12 mouse cellular contexts compared by ENCODE assay signal in genomic region chr16:30515418-30515817, GRCm38 (mm10). TPM values are rescaled to one million over a fixed set of nuclear protein-coding genes. Genes with fewer than 3 reads are reported as not detected.
DNase-seq lines count a peak whose midpoint lies in the region; ATAC-seq and TF ChIP-seq lines count a peak whose summit lies in the region.
"Had no signal": no experiment of that assay in that cellular context is flagged by ENCODE, and none has a peak within 500 bp of the region (broad histone marks: within the 10 kb centered on the region; RNA-seq: fewer than 3 reads in every experiment).

No protein-coding gene starts in this region.

- ATAC-seq in lung, embryonic 14.5 days (ENCODE audit: insufficient read depth): no peak

- H3K4me1 ChIP-seq in lung, embryonic 14.5 days (ENCODE audit: insufficient read depth): peaks cover 26% of the 10 kb centered on the region

- no peak overlapping the region for H3K4me3 ChIP-seq in lung, embryonic 14.5 days (ENCODE audit: low read depth, low read length)
- H3K4me3 ChIP-seq: embryonic facial prominence, embryonic 15.5 days; liver, embryonic 15.5 days had no signal

- H3K36me3 ChIP-seq in lung, embryonic 14.5 days (ENCODE audit: insufficient read depth): no peaks in the 10 kb centered on the region
- no peaks in the 10 kb centered on the region for H3K36me3 ChIP-seq in splenic B cell, adult 2 months (ENCODE audit: control insufficient read depth, insufficient read depth, low read length, poor library complexity, severe bottlenecking)
- H3K36me3 ChIP-seq: embryonic facial prominence, embryonic 15.5 days; liver, embryonic 15.5 days had no signal

- H3K27me3 ChIP-seq in lung, embryonic 14.5 days (ENCODE audit: insufficient read depth, low read length): no peaks in the 10 kb centered on the region
- H3K27me3 ChIP-seq in splenic B cell, adult 2 months (ENCODE audit: control insufficient read depth, insufficient read depth, low read length, poor library complexity, severe bottlenecking): no peaks in the 10 kb centered on the region
- H3K27me3 ChIP-seq: embryonic facial prominence, embryonic 15.5 days had no signal

- 65% methylated on average over 12 of the region's 12 CpGs for WGBS in lung, embryonic 14.5 days

- no peak overlapping the region for H3K9ac ChIP-seq in lung, embryonic 14.5 days
- H3K9ac ChIP-seq: embryonic facial prominence, embryonic 15.5 days; liver, embryonic 15.5 days had no signal

- TF ChIP-seq CTCF in lung, embryonic 14.5 days (IDR thresholded peaks at IDR 0.05; ENCODE audit: low read depth): peak; percentile 61

- no peak overlapping the region for H3K4me2 ChIP-seq in lung, embryonic 14.5 days
- H3K4me2 ChIP-seq: embryonic facial prominence, embryonic 15.5 days; heart, embryonic 11.5 days; liver, embryonic 15.5 days had no signal

- no peaks in the 10 kb centered on the region for H3K9me3 ChIP-seq in lung, embryonic 14.5 days (ENCODE audit: low read depth, low read length)
- H3K9me3 ChIP-seq: embryonic facial prominence, embryonic 15.5 days; liver, embryonic 15.5 days had no signal

- no peak overlapping the region for H3K27ac ChIP-seq in lung, embryonic 14.5 days (ENCODE audit: low read depth)
- H3K27ac ChIP-seq: embryonic facial prominence, embryonic 15.5 days; liver, embryonic 15.5 days had no signal

- DNase-seq in heart, adult 11 months: peak; percentile 73
- DNase-seq in heart, adult 18-20 months: no peak
- peak; percentile 46 for DNase-seq in lung, embryonic 14.5 days
- DNase-seq in lung, postnatal 25 days (ENCODE audit: low spot score): no peak
- DNase-seq in ES-CJ7 (ENCODE audit: low read depth, low spot score): peak; percentile 76
- peak; percentile 68 for DNase-seq in splenic B cell, adult 2 months (ENCODE audit: low read depth, low spot score)
- DNase-seq in left cerebral cortex, adult 11 months (ENCODE audit: low spot score): no peak
- no peak for DNase-seq in layer of hippocampus, adult 8-10 months (ENCODE audit: low spot score in 2 of 2)
- DNase-seq: kidney, postnatal 14 days had no signal

RNA-seq across cellular contexts. Expression of gene Tmem44, which starts 35.2 kb away (rescaled TPM):
- total RNA-seq in heart, adult 18-20 months (2021): 1 to 10 TPM; 3.8 to 4.4 TPM
- 25.4 and 27.1 TPM in 2 replicates for polyA plus RNA-seq in lung, embryonic 14.5 days (2014; fragmentation: Nextera tagmentation; extraction: Ambion mirVana)
- 10 to 100 TPM; 33.4 to 39.9 (median 35.1) TPM for total RNA-seq in layer of hippocampus, adult 8-10 months (2022)

Comparison
In these comparisons a context has a peak if more than half of its experiments do, and no peak if none do; other contexts are left out.
1. DNase-seq: peak in heart, adult 11 months (single experiment), lung, embryonic 14.5 days (single experiment), ES-CJ7 (single experiment) and splenic B cell, adult 2 months (single experiment); none in heart, adult 18-20 months (0 of 2), lung, postnatal 25 days (single experiment), left cerebral cortex, adult 11 months (single experiment) and layer of hippocampus, adult 8-10 months (0 of 2).
2. RNA of gene Tmem44, which starts 35.2 kb away (total RNA-seq): 33.4 to 39.9 TPM in layer of hippocampus, adult 8-10 months; 3.8 to 4.4 TPM in heart, adult 18-20 months; every median in the first group is over 4 times any median in the second.